Mouse (Mus musculus): Measurements from ENCODE around the gene Gm20835. TPM values are rescaled to one million over a fixed set of nuclear protein-coding genes. Genes with fewer than 3 reads are reported as not detected.

Gm20835 gene
- not detected in 2 replicates for polyA plus RNA-seq (2012; rRNA removed)

DNA sequence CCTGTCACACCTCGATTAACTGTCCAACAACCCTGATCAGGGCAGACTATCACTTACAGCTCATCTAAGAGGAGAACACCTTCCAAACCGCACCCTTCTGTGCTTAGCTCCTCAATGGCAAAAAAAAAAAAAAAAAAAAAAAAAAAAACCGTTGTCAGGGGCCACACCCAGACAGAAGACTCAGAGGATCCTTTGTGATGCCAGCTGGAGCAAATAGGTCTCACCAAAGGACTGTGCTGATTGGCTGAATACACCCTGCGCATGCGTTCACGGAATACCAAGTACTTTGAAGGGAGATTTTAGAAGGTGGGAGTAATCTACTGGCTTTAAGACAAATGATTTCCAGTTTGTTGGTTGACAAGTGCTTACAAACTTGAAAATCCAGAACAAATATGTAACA is at the start of gene Gm20835:
Gene Gm20835, minus strand, starts transcription at position 101 of the 400 bp plus-strand sequence.

Data from liver, embryonic 14 days (tissue).